Mouse (Mus musculus): ENCODE results near the gene Gcc1. TPM values are rescaled to one million over a fixed set of nuclear protein-coding genes. Genes with fewer than 3 reads are reported as not detected.

Gcc1 gene
- polyA plus RNA-seq, 1 experiment from 2014 or later = 11.0 TPM

- Histone ChIP-seq H3K4me1 (replicated peaks) (no peaks in the 10 kb centered on the region), H3K36me3 (no peaks in the 10 kb centered on the region), H3K27me3 (no peaks in the 10 kb centered on the region), H3K4me3 (no peak overlapping the region), H3K4me2 (no peak overlapping the region), H3K9ac (no peak overlapping the region), H3K9me3 (no peaks in the 10 kb centered on the region), H3K27ac (replicated peaks) (no peak overlapping the region)
- no peak for ATAC-seq (ENCODE audit: low FRiP score, low read depth)
- 92% methylated on average over 3 of the region's 3 CpGs for WGBS
Measured at GRCm38 (mm10) chr6:28385169-28385568, 43.0 kb downstream of the Gcc1 start.

GRCm38 (mm10) chr6:28381983-28382382 is 46.2 kb downstream of the Gcc1 start:
- Histone ChIP-seq H3K4me2 (no peak overlapping the region), H3K9ac (no peak overlapping the region), H3K27me3 (no peaks in the 10 kb centered on the region), H3K4me3 (no peak overlapping the region), H3K27ac (replicated peaks) (no peak overlapping the region), H3K4me1 (replicated peaks) (no peaks in the 10 kb centered on the region), H3K36me3 (no peaks in the 10 kb centered on the region), H3K9me3 (no peaks in the 10 kb centered on the region)
- no peak for ATAC-seq (ENCODE audit: low FRiP score, low read depth)
- 62% methylated on average over 4 of the region's 4 CpGs for WGBS

- no peaks in the 10 kb centered on the region for H3K27me3 ChIP-seq
- H3K27ac ChIP-seq (replicated peaks) = no peak overlapping the region
- no peak overlapping the region for H3K4me3 ChIP-seq
- H3K9ac ChIP-seq = no peak overlapping the region
- 79% methylated on average over 6 of the region's 6 CpGs for WGBS
- H3K36me3 ChIP-seq = no peaks in the 10 kb centered on the region
- H3K4me2 ChIP-seq = no peak overlapping the region
- ATAC-seq (ENCODE audit: low FRiP score, low read depth) = no peak
- no peaks in the 10 kb centered on the region for H3K4me1 ChIP-seq (replicated peaks)
- no peaks in the 10 kb centered on the region for H3K9me3 ChIP-seq
Measured at GRCm38 (mm10) chr6:28369966-28370683, 58.1 kb downstream of the Gcc1 start.

GRCm38 (mm10) chr6:28367575-28367974 is 60.6 kb downstream of the Gcc1 start:
- Histone ChIP-seq H3K27ac (replicated peaks) (no peak overlapping the region), H3K4me3 (no peak overlapping the region), H3K27me3 (no peaks in the 10 kb centered on the region), H3K36me3 (no peaks in the 10 kb centered on the region), H3K9me3 (no peaks in the 10 kb centered on the region), H3K9ac (no peak overlapping the region), H3K4me1 (replicated peaks) (no peaks in the 10 kb centered on the region), H3K4me2 (no peak overlapping the region)
- no peak for ATAC-seq (ENCODE audit: low FRiP score, low read depth)
- 83% methylated on average over 9 of the region's 9 CpGs for WGBS

Other genes starting within 250 kb of the Gcc1 start
- gene Zfp800, start 30.4 kb downstream of the Gcc1 start, polyA plus RNA-seq (2015; fragmentation: Nextera tagmentation; extraction: Ambion mirVana) = 22.4 and 24.6 TPM in 2 replicates
- 414 and 437 TPM in 2 replicates for gene Arf5, start 4.8 kb downstream of the Gcc1 start, polyA plus RNA-seq (2015; fragmentation: Nextera tagmentation; extraction: Ambion mirVana)
- not detected in 2 replicates for gene Fscn3, start 601 bp downstream of the Gcc1 start, polyA plus RNA-seq (2015; fragmentation: Nextera tagmentation; extraction: Ambion mirVana)
- gene Pax4, start 21.0 kb upstream of the Gcc1 start, polyA plus RNA-seq (2015; fragmentation: Nextera tagmentation; extraction: Ambion mirVana) = not detected in 2 replicates
- gene Snd1, start 46.7 kb upstream of the Gcc1 start, polyA plus RNA-seq (2015; fragmentation: Nextera tagmentation; extraction: Ambion mirVana) = 72.9 and 76.4 TPM in 2 replicates

All from hindbrain, embryonic 15.5 days (tissue).